Mouse (Mus musculus) embryonic fibroblast, embryonic 13.5 days (primary cell): ENCODE data around the gene Gpr142.

Source experiments
- CTCF ChIP-seq: IDR thresholded peaks from 2 replicates; pipeline ENCODE4 v1.5.1; 2011; ENCODE audit warnings: mild to moderate bottlenecking, control low read depth, low read length, moderate library complexity, borderline replicate concordance; ENCODE audit not compliant: insufficient read depth
- POLR2A ChIP-seq: IDR thresholded peaks from 2 replicates; pipeline ENCODE4 v1.6.1; 2011; ENCODE audit warnings: low read depth, mild to moderate bottlenecking, control low read depth, low read length, moderate library complexity

DNA sequence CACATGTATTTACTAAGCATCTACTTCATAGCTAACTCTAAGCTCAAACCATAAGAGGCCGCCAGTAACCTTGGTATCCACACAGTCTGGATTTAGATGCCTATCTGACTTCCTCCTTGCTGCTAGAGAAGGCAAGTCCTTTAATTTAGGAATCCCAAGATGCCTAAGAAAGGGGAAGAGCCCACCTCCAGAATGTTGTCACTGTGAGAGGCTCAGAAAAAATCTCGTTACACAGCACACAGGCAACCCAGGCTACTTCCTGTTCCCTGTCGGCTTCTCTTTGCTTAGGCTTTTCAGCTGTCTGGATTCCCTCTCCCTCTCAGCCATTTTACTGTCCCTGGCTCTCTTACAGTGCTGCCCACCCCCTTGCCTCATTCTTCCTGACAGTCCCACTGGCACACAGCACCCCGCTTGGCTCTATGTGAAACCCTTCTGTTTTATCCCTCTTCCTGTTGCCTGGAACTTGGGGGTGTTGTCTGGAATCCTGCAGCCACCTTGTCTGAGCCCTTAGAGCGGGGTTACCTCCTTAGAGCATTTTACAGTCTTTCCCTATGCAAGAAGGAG, 5.7 kb upstream of the Gpr142 start:
- TF ChIP-seq CTCF: no peak
- TF ChIP-seq POLR2A: no peak
